Mouse (Mus musculus): Measurements from ENCODE around the gene Igsf8.

The Igsf8 gene

GRCm38 (mm10) chr1:172347382-172347781, 85.9 kb downstream of the Igsf8 start:
- no peak for DNase-seq (ENCODE audit: low read depth, low spot score)

- no peak for DNase-seq (ENCODE audit: low read depth, low spot score)
Observed at GRCm38 (mm10) chr1:172349504-172349903, 88.1 kb downstream of the Igsf8 start.

- DNase-seq (ENCODE audit: low read depth, low spot score) = no peak
Observed at GRCm38 (mm10) chr1:172349916-172350812, 88.7 kb downstream of the Igsf8 start.

- no peak for DNase-seq (ENCODE audit: low read depth, low spot score)
Observed at GRCm38 (mm10) chr1:172352001-172352400, 90.6 kb downstream of the Igsf8 start.

GRCm38 (mm10) chr1:172352453-172352852, 91.0 kb downstream of the Igsf8 start:
- no peak for DNase-seq (ENCODE audit: low read depth, low spot score)

- no peak for DNase-seq (ENCODE audit: low read depth, low spot score)
Observed at GRCm38 (mm10) chr1:172355336-172355735, 93.9 kb downstream of the Igsf8 start.

- DNase-seq (ENCODE audit: low read depth, low spot score) = no peak
Observed at GRCm38 (mm10) chr1:172357550-172357949, 96.1 kb downstream of the Igsf8 start.

GRCm38 (mm10) chr1:172358341-172358740, 96.9 kb downstream of the Igsf8 start:
- DNase-seq (ENCODE audit: low read depth, low spot score) = no peak

- DNase-seq (ENCODE audit: low read depth, low spot score) = no peak
Observed at GRCm38 (mm10) chr1:172364684-172365083, 103.2 kb downstream of the Igsf8 start.

GRCm38 (mm10) chr1:172368768-172369418, 107.5 kb downstream of the Igsf8 start:
- no peak for DNase-seq (ENCODE audit: low read depth, low spot score)
